Mouse (Mus musculus) layer of hippocampus, postnatal 25 days (tissue): ENCODE results near the gene Tent4b. TPM values are rescaled to one million over a fixed set of nuclear protein-coding genes. Genes with fewer than 3 reads are reported as not detected.

Experiments
- DNase-seq, 2 experiments: peaks; one replicate each; pipeline ENCODE4 v3.0.0; 2022; ENCODE audit warnings: mixed read lengths in 2 of 2, low spot score in 1 of 2; ENCODE audit errors: extremely low spot score in 1 of 2
- total RNA-seq, 2 experiments: library from RNA; stranded (reverse); gene quantifications; 2 replicates each; pipeline ENCODE4 v1.2.3; 2021

The Tent4b gene
- total RNA-seq, 2 experiments from 2014 or later: 31.3 to 38.1 TPM

DNA sequence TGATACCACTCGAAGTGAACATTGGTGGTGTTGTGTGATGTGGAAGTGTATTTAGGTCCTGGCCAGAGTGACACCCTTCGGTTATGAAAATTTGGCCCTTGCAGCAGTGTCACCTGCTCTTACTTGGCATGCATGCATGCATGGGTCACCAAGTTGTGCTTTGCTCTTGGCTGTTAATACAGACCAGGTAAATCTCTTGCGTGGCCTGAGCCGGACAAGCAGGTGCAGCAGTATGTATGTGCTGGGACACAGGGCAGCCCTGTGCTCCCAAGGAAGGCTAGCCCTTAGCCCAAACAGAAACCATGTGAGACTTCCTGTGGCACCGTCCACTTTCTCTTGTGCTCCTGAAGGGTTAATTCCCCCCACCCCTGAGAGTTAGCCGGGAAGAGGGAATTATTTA, 28.8 kb downstream of the Tent4b start:
- no peak for DNase-seq

DNA sequence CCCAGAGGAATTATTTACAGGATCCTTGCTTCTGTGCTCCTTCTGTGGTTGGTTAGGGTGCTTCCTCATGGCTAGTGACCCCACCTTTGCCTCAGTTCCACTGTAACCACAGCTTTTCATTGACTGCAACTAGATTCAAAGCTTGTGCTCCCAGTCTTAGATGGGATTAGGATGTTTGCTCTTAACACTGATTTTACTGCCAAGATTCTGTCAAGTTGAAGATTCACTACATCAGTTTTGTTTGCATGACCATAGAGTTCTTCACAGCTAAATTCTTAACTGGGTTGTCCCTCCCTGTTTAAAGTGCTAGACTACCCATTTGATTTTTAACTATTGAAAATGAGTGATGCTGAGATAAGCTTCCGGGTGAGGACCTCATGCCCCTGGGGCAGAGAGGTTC, 29.3 kb downstream of the Tent4b start:
- DNase-seq: no peak

GRCm38 (mm10) chr8:88228800-88229199, 29.8 kb downstream of the Tent4b start:
- no peak for DNase-seq

DNA sequence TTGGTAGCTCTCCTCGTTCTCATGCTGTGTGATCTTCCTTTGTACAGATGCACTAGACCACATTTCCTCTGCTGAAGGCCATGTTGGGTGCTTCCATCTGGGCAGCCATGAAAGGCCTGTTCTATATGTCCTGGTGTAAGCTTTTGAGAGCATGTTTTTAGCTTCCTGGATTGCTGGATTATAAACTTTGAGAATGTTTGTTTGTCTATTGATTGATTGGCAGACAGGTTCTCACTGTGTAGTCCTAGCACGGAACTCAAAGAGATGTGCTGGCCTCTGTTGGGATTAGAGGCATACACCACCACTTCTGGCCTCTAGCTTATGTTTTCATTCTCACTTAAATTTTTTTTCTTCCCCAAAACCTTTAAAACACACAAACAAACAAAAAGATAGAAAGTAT, 37.7 kb downstream of the Tent4b start:
- DNase-seq: no peak

- no peak for DNase-seq
These were observed 38.6 kb downstream of the Tent4b start for GRCm38 (mm10) chr8:88237606-88238005.

GRCm38 (mm10) chr8:88239277-88239676, 40.3 kb downstream of the Tent4b start:
- no peak for DNase-seq

GRCm38 (mm10) chr8:88241871-88242270, 42.9 kb downstream of the Tent4b start:
- no peak for DNase-seq

DNA sequence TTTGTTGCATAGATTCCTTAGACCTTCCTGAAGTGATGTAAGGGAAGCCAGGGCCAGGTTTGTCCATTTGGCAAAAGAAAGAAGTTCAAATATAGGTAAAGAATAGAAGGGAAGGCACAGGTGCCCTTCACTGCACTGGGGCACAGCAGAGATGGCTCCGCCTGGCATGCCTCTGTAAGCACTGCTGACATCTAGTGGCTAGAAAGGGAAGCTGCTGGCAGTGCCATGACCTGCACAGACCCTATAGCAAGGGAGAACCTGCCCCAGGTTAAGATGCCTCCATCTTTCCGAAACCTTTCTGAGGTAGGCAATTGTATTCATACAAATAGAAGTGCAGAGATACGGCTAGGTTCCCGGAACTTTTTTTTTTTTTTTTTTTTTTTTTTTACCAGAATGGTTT, 45.3 kb downstream of the Tent4b start:
- DNase-seq: peak in 1 of 2 experiments; percentile 49

GRCm38 (mm10) chr8:88252791-88253190, 53.8 kb downstream of the Tent4b start:
- peak in 1 of 2 experiments; percentile 48 for DNase-seq

GRCm38 (mm10) chr8:88254957-88255356, 55.9 kb downstream of the Tent4b start:
- DNase-seq: no peak

DNA sequence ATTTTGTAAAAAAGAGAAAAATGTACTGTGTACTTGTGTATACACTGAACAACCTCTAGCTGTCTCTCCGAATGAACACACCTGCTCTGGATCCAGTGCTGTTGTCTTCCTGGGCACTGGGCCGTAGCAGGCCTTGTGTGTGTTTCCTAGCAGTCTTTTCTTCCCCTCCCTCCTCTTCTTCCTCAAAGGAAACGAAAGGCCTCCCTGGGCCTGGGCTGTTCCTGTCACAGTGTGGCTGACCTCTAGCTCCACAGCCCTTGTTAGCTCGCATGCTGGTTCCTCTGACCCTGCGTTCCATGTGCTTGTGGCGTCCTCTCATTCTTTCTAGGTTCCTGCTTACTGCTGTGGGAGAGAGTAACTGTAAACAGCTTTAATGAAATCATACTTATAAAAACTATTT, 59.0 kb downstream of the Tent4b start:
- no peak for DNase-seq

GRCm38 (mm10) chr8:88258544-88258943, 59.5 kb downstream of the Tent4b start:
- DNase-seq: no peak

DNA sequence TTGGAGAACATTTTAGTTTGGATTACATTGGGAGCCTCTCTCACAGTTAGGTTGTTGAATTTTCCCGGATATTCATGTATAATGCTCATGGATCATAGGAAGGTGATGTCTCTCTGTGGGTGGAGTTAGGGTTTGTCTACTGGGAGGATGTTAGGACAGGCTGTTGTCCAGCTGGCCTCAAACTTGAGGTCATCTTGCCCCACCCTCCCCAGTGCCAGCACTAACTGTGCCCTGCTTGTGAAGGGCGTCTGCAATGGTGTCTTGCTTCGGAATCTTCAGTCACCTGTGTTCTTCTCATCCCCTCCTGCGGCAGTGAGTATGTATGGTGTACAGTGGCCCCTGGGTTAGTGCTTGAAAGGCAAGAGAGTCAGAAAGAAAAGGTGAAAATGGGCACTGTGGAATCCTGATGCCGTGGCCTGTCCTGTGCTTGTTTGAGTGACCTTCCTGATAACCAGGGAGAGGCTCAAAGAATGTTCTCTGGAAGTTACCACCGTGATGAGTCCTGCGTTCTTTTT, 61.5 kb downstream of the Tent4b start:
- no peak for DNase-seq

DNA sequence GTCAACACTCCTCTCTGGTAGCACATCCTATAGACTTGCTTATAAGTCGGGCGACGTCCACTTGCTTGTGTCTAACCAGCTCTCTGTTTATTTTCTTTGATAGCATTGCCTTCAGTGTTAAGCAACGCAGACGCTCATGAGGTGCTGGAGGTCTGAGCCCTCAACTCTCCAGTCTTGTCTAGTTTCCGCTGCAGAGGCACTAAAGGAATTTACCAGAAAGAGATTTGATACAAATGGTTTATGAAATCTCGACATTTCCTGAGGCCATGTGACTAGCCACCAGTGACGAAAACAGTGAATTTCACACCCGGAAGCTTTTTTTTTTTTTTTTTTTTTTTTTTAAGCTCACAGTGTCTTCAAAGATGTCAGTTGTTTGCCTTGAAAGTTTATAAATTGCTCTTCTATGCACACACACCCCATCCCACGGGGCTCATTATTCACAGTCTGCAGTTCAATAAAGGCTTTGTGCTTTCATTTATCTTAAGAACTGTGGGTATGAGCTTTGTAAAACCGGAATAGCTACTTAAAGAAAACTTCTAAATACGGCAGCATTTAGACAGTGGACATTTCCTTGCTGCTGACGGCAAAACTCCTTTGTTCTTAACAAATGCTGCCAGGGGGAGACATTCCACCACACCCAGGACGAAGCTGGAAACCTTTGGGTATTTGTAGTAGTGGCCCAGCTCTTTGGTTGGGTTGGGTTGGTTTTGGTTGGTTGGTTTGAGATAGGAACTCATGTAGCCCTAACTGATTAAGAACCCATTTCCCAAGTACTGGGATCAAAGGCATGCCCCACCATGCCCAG, 64.0 kb downstream of the Tent4b start:
- no peak for DNase-seq

GRCm38 (mm10) chr8:88265511-88265910, 66.5 kb downstream of the Tent4b start:
- DNase-seq: no peak

DNA sequence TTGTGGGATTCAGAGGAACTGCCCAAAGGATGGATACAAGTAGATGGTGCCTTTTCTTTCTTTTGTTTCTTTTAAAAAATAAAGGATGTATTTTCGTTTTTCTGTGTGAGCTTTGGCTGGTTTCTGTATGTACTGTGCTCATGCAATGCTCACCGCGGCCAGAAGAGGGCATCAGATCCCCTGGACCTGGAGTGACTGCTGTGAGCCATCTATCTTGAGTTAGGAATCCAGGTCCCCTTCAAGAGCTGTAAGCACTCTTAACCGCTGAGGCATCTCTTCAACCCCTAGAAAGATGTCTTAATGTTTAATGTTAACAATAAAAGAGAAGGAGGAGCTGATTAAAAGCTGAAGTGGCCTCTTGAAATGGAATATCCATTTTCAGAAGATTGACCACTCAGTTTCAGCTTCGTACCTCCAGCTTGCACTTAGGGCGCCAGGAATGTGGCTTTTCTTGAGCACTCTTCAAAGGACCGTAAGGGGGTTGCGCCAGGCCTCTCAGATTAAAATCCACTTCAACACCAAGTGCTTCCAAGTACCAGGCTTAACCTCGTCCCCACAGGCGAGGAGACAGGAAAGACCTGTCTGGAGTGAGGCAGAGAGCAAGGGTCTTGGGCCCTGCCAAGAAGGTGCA, 67.3 kb downstream of the Tent4b start:
- peak; percentile 69 to 95 for DNase-seq

DNA sequence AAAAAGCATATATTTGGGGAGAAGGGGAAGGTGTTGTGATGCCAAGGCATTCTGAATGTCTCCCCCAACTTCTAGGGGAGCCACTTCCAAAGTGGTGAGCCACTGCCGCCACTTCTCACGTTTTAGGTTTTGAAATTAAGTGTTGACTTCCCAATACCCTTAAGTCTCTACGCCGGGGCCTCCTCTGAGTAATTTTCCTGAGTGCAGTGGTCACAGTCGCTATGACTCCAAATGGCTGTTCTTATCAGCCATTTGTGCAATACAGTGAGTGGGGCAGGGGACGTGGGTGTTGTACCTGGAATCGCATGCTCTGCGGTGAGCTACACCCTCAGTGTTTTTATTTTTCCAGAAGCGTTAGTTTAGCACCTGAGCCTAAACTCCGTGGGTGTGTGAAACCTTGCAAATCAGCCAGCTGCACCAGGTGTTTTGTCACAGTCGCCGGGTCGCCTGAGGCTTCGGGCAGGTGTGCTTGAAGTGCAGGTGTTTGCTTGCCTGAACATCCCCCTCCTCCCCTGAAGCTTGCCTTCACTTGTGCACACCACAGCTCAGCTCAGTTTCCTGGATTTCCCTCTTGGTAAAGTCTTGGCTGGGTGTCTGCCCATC, 67.9 kb downstream of the Tent4b start:
- DNase-seq: no peak

GRCm38 (mm10) chr8:88269107-88269875, 70.3 kb downstream of the Tent4b start:
- no peak for DNase-seq

DNA sequence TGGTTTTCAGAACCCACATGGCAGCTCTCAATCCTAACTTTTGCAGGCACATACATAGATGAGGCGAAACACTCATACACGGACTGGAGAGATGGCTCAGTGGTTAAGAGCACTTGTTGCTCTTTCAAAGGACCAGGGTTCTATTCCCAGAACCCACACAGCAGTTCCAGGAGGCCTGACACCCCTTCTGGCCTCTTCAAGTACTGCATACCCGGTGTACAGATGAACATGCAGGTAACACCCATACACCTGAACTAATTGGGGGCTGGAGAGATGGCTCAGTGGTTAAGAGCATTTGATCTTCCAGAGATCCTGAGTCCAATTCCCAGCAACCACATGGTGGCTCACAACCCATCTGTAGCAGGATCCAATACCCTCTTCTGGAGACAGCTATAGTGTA, 71.1 kb downstream of the Tent4b start:
- DNase-seq: no peak

DNA sequence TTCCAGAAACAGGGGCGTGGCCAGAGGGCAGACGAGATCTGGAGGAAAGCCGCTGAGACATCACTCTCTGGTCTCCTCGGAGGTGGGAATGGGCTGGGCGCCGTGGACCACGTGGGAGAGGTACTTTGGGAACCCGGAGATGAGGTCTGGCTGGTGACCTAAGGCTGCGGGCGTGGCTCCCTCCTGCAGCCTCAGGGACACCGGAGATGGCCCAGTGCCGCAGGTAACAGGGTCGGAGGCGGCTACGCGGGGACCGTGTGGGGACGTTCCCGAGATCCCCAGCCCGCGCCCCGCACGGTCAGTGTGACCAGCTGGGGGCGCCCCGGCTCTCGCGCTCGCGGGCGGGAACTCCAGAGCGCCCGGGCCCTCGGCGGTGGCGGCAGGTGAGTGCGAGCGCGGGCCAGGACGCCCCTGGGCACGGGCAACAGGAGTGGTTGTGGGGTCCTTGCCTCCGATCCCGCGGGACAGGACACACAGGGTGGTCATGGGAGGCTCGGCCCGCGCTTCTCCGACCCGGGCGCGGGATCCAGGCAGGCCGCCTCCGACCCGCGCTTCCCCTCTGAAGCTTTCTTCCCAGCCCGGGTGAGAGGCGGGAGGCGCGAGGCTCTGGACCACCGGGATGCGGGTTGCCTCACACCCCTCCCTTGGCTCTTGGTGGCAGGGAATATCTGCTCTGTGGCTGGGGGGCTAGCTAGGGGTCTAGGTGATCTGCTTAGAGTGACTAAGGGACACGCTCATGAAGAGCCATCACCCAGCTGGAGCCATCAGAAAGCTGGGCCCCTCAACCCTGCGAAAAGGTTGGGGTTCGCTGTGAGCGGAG, 73.4 kb downstream of the Tent4b start, which contains the start of gene Adcy7:
Gene Adcy7 (plus strand): TSS at position 173 of the 820 bp plus-strand sequence.
- DNase-seq: peak in 1 of 2 experiments; percentile 44
